Mouse (Mus musculus): ENCODE results near the gene Gli2.

Gene Gli2

DNA sequence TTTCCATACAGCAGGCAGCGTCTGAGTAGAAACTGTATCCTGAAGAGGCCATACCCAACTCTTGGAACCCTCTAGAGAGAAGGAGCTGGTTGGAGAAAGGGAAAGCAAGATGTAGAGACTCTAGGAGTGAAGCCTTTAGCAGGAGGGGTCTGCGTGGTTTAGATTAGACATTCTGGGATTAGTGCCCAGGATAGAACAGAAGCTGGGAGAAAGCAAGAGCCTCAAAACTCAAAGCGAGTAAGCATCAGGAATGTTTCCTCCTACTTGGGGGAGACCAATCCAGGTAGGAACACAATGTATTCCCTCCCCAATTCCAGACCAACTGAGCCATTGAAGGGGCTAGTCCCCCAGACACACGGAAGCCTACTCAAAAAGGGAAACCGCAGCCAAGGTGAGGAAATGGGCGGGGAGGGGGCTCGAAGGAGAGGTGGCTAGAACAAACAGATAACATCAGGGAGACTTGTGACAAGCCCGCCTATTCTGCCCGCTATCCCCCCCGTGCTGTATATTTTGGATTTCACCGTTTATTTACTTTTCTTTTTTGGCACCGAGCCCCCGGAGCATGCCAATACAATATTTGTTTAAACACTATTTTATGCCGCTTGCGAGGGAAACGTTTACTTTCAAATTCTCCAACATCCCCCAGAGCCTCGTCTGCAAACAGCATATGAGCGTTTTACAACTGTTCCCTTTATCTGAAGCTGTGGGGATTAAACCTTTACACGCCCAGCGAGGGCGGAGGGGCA lies 2.1 kb downstream of the Gli2 start:
- DNase-seq: no peak

DNA sequence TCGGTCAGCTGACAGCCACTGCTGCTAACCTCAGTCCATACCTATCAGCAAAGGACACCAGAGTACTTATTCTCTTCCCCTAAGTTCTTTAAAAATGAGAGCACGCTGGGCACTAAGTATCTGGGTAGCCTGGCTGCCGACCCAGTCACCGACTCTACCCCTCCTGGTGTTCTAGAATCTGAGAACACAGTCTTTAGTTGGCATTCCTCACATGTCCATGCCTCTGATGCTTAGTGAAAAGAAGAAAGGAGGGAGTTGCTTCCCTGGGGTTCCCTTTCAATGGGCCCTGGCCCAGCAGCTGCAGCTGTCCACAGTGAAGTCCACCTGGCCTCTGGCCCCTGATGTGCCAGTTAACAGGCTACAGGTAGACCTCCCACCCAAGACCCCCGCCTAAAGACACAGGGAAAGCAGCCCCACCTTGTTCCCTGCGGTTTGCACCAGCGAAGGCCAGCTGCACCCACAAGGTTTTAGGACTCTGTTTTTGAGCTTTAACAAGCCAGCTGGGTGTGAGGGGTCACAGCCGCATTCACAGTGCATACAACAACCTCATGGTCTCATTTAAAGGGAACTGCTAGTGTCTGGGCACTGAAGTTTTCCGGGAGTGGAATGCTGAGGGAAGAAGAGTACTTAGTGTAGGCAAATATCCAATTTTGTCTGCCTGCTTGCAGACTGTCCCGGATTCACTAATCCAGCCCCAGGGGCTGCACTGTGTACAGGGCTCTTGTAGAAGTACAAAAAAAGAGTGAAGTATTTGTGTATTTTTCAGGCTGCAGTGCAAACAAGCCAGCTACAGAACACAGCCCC lies 3.4 kb downstream of the Gli2 start:
- no peak for DNase-seq

DNA sequence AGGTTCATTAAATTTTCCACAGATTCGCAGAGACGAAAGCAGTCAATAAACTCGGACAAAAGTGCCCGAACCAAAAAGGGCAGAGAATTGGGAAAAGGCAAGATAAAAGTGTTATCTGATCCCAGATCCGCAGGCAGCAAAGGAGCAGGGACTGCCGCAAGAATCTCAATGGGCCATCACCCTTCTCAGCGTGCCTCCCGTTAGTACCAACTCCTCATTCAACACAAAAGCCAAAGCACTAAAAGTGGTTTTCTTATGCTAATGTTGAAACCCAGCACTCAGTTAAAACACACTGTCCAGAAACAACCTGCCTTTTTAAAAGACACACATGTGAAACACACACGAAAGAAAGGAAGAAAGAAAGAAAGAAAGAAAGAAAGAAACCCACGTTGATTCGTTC lies 4.4 kb downstream of the Gli2 start:
- no peak for DNase-seq

DNA sequence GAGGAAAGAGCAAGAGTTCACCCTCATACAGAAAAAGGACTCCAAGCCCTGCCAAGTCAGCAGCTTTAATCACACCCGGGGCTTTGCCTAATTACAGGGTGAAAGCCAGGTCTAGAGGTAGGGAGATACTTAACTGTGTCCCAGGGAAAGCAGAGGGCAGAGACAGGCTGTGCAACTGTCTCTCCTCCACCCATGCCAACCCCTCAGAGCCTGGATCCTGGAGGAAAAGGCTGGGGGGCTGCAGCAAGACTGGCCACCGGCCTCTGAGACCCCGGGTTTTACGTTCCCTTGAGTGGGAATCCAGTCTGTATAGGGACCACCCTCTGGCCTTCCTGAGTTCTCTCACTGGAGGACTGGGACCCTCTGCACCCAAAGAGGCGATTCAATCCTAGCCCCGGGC lies 4.9 kb downstream of the Gli2 start:
- DNase-seq: no peak

DNA sequence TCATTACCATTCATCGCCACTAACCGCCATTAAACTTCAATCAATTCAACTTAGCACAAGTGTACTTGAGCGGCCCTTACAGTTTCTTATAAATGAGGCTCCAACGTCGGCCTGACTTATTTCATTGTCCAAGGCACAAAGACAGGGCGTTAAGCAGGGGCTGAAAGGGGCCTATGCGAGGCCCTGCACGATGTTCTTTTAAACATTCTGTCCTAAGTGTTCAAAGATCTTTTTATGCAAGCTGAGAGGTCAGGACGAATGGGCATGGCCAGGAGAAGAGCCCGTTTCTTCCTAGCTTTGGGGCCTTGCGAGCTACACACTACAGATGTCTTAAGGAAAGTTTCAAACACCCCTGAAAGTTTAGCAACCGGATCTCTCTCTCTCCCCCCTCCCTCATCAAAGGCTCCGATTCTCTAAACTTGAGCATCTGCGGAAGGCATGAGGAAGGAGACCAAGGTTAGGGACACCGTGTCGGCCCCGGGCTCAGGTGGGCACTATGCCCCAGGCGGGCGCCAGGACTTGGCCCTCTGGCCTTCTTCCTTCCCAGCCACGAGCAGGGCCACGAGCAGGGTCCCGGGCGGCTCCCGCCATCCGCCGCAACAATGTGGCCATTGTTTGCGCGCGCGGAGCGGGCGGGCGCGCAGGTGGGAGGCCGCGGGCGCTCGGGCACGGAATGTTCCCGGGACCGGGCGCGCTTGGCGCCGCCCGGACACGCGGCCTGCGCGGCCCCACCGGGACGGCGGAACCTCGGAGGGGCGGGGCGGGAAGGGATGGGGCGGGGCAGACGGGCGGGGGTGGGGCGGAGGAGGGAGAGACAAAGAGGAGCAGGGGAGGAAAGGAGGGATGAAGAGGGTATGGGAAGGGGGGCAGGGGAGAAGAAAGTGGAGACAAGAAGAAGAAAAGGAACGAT lies 5.7 kb downstream of the Gli2 start:
- DNase-seq: peak in 1 of 2 experiments; percentile 9

DNA sequence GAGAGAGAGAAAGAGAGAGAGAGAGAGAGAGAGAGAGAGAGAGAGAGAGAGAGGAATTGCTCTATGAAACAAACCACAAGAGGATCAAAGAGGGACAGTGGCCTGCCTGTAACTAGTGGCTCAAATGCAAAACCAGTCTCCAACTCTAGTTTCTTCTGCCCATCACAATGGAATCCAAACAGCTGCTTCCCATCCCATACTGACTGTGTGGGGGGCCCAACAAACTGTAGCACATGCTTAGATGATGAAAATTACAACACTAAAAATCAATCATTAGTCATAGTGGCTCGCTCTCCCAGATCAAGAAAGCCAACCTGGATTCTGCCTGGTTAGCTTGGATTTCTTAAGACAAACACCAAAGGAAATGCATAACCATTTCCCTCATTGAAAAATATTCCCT lies 15.0 kb downstream of the Gli2 start:
- DNase-seq: no peak

DNA sequence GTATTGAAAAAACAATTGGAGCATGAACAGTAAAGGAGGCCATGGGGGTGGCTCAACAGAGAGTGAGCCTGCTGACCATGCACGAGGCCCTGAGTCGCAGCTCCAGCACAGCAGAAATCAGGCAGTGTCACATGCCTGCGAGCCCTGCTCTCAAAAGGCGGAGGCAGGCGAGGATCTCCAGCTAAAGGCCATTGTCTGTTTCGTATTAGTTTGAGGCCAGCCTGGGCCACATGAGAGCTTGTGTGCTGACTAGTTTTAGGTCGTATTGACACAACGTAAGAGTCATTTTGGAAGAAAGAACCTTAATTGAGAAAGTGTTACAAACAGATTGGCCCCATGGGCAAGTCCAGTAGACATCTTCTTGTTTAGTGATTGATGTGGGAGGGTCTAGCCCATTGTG lies 17.5 kb downstream of the Gli2 start:
- DNase-seq: no peak

DNA sequence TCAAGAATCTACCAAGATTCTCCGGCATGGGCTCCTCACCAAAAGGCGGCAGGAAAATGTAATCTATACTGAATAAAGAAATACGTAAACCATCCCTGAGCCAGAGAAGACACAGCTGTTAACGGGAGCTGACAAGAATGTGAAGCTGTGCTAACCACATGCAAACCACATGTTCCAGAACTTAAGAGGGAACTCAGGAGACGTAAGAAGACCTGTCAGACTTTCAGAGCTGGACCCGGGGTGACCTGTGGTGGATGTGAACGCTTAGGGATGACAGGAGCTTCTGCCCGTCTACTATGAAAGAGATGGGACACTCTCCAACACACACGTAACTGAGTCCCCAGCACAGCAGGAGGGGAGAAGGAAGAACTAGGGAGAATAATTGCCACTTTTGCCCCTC lies 18.1 kb downstream of the Gli2 start:
- no peak for DNase-seq

DNA sequence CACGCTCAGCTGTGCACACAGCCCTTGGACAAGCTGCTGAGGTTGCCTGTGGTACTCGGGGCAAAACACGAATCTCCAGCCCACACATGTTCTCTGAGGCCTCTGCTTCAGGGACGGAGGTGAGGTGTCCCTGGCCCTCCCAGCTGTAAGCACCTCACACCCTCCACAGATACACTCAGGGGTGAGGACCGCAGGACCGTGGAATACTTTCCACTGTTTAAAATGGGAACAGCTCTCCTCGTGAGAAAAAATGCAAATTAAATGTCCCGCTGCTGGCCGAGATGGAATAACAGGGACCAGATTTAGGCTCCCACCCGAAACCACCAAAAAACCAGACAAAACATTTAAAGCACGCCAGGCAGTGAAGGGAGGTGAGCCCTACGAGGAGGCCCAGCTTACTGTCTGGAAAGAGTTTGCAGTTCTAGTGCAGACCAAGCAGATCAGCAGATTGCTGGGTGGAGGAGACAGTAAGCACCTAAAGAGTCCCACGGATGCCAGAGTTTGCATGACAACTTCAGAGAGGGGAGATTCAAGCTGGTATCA lies 19.2 kb downstream of the Gli2 start:
- DNase-seq: no peak

DNA sequence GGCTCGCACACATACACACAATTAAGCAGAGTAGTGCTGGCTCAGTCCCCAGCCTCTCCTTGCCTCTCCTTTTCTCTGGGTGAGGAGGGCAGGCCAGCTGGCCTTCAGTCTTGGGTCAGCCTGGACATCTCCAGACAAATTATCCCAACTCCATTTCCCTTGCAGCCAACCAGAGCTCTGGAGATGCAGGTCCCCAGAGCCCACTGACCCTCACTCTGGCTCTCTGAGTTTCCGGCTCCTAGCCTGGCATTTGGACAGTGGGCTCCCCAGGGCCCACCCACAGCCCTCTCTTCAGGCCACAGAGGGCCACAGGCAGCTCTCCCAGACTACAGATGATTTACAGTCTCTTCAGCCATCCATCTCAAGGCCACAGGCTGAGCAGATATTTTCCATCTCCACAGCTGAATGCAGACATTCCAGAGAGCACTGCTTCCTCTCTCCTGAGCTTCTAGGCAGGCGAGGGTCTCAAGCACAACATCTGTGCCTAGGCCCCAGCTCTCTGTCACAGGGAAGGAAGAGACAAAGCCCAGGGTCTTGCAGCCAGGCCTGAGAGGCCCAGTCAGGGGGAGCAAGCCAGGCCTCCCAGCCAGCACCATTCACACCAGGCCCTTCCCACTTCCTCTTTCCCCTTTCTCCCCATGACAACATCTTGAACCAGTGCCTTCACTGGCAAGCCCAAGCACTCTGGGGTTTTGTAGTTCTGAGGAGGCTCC lies 19.8 kb downstream of the Gli2 start:
- DNase-seq: no peak

DNA sequence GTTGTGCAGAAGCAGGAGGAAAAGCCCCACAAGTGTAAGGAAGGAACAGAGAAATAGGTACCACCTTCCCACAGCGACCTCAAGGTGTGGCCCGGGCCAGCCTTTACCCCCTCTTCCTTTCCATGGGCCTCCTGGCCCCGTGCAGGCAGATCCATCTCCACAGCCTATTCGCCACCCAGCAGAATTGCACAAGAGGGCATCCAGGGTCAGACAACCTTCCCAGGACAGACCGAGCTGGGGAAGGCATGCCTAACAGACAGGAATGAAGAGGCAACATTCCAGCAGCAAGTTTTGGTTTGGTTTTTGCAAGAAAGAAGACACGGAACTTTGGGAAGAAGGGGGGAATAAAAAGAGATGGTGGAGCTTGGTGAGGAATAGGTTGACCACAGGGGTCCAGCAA lies 22.2 kb downstream of the Gli2 start:
- DNase-seq: no peak

DNA sequence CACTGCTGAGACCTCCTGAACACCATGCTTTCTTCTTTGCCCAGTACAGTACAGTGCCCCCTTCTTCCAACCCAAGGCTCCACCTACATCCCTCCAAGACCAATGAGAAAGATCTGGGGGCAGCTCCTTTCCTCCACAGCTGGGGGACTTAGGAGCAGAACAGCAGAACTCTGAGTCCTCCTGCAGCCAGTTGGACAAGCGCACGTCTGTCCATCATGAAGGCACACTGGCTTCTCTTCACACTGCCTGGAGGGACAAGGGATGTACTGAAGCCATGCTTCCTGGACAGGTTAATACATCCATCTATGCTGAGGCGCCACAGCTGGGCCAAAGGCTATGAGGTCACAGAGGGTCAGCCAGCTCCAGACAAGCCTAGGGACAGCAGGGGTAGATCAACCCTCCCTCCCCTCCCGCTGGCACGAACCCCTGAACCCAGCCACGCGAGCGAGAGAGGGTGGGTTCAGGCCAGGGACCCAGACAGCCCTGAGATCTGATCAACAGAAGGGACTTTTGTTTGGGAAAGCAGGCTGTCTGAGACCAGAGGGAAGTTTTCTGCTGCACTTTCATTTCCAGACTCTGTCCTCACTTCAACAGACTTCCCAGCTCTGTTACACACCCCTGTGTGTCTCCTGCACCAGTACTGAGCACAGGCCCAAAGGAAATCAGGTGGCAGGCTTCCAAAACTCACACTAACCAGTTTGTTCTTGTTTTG lies 27.6 kb downstream of the Gli2 start:
- no peak for DNase-seq

DNA sequence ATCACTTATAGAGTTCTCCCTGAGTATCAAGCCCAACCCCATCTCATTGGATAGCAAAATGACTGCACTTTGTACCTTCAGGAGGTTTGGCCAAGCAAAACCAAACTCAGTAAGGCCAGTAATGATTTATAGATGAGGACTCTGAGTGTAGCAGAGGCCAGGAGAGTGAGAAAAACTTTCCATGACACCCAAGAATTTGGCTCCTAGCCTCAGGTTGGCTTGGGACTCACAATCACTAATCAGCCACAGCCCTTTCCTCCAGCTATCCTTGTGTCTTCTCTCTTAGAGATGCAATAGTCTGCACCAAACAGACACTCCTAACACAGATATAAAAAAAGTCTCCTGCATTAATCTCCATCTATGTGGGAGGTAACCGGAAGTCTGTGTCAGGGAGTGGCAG lies 31.1 kb downstream of the Gli2 start:
- DNase-seq: no peak

DNA sequence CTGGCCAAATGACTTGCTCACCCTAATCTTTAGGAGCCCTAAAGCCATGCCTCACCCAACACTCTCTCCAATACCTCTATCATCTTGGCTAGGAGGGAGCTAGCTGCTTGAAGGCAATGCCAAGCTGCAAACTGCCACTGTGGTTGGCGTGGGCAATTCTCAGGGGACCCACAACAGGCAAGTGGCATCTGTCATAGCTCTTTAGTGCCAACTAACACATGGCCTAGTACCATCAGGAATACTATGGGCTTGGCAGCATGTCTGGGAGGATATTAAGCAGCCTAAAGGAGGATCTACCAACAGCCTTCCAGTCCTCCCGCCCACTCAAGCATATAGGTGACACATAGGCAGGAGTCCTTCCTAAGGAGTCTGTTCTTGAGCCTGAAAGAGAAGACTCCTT lies 33.3 kb downstream of the Gli2 start:
- DNase-seq: no peak

DNA sequence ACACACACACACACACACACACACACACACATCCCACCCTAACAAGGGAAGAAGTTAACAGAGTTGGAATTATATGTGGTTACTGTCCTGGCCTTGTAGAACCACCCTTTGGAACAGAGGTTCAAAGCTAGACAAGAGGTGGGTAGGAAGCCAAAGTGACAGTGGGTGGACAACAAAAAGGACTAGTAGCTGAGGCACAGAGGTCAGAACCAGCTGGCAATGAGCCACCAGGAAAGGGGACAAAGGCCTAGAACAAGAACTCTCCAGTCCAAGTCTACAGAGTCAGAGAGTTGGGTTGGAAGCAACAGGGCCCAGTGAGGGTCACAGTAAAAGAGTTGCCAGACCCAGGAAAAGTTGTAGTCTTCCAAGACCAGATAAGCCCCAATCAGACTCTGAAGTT lies 34.4 kb downstream of the Gli2 start:
- no peak for DNase-seq

DNA sequence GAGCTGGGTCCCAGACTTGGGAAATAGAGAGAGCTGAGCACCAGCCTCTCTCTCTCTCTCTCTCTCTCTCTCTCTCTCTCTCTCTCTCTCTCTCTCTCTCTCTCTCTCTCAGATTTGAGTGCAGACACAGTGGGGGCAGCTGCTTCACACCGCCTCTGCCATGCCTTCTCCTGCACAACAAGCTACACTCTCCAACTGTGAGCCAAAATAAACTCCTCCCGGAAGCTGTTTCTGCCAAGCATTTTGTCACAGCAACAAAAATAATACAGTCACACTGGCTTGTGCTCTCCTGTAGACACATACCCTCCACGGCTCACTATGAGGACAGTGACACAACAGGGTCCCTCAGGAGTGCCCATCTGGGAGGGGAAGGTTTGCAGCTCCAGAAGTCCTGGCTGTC lies 36.6 kb downstream of the Gli2 start:
- DNase-seq: no peak

DNA sequence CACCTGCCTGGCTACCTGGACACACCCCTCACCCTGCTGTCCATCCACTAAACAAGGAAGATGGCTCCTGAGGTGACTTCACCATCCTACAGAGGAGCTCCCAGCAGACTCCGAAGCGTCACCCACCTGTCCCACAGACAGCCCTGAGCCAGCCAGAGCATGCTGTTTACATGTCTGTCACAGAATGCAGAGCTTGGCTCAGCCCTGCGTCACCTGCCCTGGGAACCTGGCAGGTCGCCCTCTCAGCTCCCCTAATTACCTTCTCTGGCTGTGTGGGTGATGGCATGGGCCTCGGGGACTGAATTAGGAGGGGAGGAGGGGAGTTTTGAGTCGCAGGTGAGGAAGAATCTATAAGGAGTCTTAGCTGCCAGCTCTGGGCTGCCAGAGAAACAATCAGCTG lies 38.3 kb downstream of the Gli2 start:
- no peak for DNase-seq

DNA sequence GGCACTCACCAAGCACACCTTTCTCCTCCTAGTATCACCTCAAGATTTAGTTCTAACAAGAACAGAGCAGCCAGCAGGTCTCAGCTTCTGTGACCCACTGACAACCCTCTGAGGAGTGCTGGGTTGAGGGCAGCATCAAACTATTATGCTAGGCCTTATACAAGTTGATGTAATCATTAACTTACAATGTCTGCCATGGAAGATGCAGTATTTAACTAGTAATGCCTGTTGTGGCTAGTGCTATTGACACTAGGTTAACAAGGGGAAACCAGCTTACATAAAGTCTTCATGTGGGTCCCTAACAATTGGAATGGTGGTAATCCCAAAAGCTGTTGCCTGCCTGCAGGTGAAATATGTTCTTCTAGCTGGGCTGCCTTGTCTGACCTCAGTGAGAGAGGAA lies 44.5 kb downstream of the Gli2 start:
- no peak for DNase-seq

DNA sequence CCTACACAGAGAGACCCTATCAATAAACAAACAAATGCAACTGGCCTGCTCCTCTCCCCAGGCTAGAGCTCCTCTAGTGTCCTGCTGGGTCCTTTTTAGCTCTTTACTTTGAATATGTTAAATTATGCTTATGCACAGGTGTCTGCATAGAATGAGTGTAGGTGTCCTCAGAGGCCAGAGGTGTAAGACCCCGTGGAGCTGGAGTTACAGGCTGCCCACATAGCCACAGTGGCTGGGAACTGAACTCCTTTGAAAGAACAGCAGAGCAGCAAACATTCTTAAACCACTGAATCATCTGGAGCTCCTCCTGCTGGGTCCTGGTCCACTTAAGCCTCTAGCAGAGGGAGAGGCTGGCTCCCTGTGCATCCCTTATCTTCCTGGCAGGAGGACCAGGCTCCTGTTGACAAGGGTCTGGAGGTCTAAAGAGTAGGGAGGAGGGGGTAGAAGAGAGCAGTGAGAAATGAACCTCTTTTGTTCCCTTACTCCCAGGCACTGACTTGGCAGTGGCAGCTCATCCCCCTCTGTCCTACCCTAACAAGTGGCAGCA lies 49.5 kb downstream of the Gli2 start:
- no peak for DNase-seq

DNA sequence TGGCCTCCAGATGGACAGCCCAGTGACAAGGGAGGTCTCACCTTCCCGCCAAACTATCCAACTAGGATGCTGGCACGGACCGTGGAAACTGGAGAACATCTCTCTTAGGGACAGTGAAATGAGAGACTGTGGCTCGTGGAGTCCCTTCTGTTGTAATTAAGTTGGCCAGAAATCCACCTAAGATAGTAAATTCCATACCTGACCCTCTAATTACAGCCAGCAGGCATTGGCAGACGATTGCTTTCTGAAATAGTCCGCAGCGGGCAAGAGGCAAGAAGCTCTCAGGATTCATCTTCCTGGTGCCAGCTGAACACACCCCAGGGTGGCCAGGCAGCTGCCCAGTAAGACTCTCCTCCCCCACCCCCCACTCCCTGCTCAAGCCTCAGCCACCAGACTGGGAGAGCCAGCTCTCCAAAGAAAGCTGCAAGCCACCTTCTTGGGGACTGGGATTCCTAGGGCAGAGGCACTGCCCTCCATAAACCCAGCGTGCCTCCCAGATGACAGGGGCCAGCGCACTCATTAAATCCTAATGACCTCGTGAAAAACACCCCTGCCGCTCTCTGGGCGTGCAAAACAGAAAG lies 51.9 kb downstream of the Gli2 start:
- DNase-seq: no peak

DNA sequence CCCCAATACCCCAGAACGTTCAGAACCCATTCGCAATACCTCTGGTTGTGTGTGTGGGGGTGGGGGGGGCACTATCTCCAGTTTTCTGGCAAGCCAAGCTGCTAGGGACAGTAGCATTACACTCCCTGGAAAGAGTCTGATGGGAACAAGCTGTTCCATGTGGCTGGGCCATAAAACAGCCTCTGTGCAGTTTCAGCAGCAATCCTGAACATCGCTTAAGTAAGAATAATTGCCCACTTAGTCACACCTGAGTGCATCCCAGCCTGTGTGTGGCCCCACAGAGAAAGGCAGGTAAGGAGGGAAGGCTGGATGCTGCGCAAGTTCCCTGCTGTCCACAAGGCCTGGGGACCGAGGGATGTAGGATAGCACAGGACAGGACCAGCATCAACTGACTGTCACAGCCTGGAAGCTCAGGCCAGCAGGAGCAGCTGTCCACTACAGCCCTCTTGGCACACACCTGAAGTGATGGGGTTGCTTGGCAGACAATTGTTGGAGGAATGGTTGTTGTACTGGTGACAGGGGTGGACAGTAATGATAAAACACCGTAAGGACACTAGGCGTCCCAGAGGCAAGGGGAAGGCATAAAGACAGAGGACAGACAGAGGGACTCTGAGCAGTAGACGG lies 58.8 kb downstream of the Gli2 start:
- DNase-seq: no peak

Data from thymus, postnatal 36 days (tissue).